Mouse (Mus musculus) adrenal gland, adult 8-10 months (tissue): ENCODE results near the gene Pde8b. TPM values are rescaled to one million over a fixed set of nuclear protein-coding genes. Genes with fewer than 3 reads are reported as not detected.
A peak's percentile ranks its signal among the peaks of the same experiment; 100 is the strongest.

Experiments used
- DNase-seq: peaks from one replicate; pipeline ENCODE4 v3.0.0; 2022
- total RNA-seq, 4 experiments: library from RNA; stranded (reverse); gene quantifications; 2 replicates each; pipeline ENCODE4 v1.2.4; 2022

The Pde8b gene
- total RNA-seq, 4 experiments from 2014 or later, result 57.8 to 141 (median 103) TPM

DNA sequence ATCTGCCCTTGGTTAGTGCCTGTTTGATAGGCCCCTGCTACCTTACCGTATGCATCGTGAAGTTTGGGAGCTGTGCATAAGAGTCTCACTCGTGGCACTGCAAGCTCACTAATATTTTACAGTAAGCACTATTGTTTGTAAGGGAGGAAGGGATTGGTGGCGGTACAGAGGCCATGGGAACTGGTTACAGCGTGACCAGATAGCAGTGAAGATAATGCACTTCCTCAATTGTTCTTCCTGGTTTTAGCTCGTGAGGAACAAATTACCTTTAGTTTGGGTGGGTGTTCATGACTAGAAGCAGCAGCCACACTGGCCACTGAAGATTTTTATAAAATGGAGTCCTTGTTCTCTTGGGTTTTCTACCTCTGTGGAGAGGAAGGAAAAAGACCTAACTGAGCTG lies 230.8 kb downstream of the Pde8b start:
- DNase-seq, result no peak

GRCm38 (mm10) chr13:95017916-95018315 lies 232.2 kb downstream of the Pde8b start:
- peak; percentile 47 for DNase-seq

DNA sequence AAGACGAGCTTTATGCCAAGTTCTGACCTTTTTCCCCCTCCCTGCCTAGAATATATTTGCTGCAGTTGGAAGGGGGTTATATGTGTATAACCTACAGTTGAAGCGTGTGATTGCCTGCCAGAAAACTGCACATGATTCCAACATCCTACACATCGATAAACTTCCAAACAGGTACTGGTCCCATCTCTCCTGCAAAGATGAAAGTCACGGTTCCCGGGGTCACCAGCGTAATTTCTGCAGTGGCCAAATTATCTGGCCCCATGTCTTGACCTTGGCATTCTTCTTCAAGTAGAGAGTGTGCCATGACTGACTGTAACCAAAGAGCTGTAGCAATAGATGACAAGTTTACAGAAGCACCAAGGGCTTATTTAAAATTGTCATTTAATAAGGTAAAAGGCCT lies 232.9 kb downstream of the Pde8b start:
- DNase-seq, result no peak

DNA sequence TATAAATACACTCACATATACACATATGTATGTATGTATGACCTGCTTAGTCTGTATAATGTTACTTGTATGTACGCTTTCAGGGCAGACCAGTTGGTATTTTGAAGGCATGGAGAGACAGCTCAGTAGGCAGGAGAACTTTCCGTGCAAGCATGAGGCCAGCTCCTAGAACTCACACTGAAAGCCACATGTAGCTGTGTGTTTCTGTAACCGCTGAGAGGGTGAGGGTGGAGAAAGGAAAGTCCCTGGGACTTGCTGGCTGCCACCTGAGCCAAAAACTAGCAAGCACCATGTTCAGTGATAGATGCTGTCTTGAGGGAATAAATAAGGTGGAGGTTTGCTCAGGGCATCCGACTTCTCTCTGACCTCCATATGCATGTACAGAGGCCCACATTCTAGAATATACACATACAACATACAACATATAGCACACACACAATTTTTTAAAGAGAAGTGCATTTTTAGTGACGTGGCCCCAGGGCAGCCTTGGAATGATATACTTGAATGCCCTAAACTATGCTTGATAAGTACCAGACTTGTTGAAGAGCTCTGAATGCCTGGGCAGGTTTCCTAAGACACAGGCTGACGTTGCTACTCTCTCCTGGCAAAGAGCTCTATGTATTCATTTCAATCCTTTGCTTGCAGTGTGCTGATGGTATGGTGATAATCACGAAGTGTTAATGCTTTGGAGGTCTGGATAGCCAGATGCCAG lies 238.4 kb downstream of the Pde8b start:
- DNase-seq, result no peak

GRCm38 (mm10) chr13:95009261-95009660 lies 240.9 kb downstream of the Pde8b start:
- no peak for DNase-seq

DNA sequence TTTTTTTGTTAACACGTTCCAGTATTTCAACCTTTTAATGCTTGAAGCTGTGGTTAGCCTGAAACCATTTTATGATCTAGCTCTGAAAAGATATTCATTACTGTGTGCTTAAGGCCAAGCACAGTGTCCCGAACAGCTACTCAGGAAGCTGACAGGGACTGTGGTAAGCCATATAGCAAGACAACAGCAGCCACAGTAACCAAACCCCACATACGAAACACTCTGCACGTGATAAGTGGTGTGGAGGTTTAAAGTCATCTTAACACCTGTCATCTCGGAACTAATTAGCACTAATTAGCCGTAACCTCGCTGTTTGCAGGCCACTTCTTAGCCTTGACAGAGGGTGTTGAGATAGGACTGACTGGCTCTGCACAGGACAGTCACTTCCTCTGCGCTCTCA lies 242.9 kb downstream of the Pde8b start:
- DNase-seq, result no peak

GRCm38 (mm10) chr13:94990516-94990915 lies 259.6 kb downstream of the Pde8b start:
- DNase-seq, result no peak

- no peak for DNase-seq
Measured at GRCm38 (mm10) chr13:94979081-94979480, 271.1 kb downstream of the Pde8b start.

DNA sequence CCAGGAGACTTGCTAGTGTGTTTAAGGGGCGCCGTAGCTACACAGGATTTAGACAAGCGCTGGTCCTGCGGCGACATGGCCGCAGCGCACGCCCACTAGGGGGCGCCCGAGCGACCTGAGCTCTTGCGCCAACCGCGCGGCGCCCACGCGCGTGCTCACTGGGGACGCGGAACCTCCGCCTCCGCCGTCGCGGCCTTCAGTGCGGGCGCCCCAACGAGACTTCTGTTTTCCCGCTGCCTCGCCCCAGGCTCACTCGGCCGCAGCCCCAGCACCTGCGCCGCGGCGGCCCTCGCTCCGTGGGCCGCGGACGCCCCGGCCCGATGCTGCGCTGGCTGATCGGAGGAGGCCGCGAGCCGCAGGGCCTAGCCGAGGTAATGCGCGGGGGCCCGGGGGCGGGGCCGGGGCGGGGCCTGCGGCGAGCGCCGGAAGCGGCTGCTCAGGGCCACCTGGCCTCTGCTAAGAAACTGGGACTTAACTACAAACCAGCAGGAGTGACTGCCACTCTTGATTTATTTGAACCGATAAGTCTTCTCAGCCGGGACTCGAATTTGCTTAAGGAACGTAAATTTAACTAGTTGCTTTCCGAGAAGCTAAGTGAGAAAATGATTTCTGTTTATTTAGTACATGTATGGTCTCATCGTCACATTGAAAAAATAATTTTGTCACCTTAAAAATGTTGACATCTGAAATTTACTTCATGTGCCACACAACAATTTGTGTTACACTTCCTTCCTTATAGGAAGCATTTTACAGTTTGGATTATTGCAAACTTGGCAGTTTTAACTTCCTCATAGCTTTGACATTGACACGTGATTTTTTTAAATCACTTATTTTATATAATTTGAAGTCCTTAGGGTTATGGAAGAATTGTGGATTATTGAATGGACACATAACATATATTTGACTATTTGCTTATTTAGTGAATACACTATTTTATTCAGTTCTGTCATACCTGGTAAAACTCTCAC lies 273.6 kb downstream of the Pde8b start, which contains the start of gene Wdr41:
Wdr41 (plus strand) TSS at position 126 of the 968 bp plus-strand sequence.
- peak; percentile 84 for DNase-seq

DNA sequence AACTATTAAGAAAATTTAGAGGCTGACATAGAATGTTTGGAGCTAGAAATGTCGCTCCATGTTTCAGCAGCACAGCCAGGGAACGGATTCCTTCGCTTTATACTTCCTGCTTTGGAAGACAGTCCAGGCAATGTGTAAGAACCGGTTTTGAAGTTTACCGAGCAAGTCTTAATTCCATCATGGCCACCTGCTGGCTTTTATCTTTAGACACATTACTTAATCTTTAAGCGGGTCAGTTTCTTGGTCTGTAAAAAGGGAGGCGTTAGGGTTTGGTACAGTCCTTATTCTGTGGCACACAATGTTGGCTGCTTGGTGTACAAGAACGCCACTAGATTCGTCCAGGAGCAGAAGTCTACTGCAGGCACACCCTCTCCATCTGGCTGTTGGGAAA lies 274.3 kb downstream of the Pde8b start:
- no peak for DNase-seq

Other genes with a start within 250 kb of the Pde8b start
- 10 to 100 TPM; 19.6 to 30.0 (median 26.0) TPM for gene Zbed3, start 73.3 kb upstream of the Pde8b start, total RNA-seq
- 10 to 100 TPM; 37.8 to 43.1 (median 40.3) TPM for gene Aggf1, start 125.0 kb upstream of the Pde8b start, total RNA-seq
- gene Crhbp, start 194.6 kb upstream of the Pde8b start, total RNA-seq, result not detected
- gene S100z, start 228.4 kb upstream of the Pde8b start, total RNA-seq, result not detected